Mouse (Mus musculus): ENCODE results near the gene Rmnd1. TPM values are rescaled to one million over a fixed set of nuclear protein-coding genes. Genes with fewer than 3 reads are reported as not detected.

The Rmnd1 gene
- 0.14 and 0.18 TPM in 2 replicates for polyA plus RNA-seq (2012)

DNA sequence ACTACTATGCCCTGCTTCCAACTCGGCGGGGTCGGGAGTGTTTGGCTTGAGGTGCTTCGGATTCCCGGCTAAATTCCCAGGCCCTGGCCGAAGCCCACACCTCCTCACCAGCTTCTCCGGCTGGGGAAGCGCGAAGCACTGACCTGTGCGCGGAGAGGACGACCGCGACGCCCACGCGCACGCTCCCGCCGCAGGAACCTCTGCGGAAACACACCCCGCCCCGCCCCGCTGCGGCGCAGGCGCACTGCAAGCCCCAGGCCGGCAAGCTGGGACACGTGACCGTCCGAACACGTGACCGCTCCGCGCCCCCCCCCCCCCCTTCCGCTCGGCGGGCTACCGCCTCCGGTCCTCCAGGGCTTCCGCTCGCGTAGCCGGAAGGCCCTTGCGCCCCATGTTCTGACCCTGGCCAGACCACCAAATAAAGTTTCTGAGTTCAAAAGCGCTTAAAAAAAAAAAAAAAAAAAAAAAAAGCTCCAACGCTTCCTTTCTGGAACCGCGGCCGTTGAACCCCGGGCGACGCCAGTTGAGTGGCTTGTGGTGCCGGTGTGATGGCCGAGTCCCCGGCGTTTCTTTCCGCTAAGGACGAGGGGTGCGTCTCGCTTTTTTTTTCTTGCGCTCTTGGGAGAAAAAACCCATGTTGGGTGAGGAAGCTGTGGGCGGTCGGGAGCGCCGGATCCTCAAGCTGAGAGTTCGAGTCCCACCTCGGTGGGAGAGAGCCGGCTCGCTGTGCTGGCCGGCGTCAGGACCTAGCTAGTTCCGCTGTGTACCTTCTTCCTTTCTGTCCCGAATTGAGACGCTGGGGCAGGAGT, at the start of gene Rmnd1, which contains the start of gene Armt1:
Gene Rmnd1, minus strand, starts transcription at position 266 of the 809 bp plus-strand sequence.
Gene Armt1, plus strand, starts transcription at position 345 of the 809 bp plus-strand sequence.
- H3K4me3 ChIP-seq (replicated peaks), result peak within 1 kb of the TSS; percentile 77
- peaks cover 57% of the 10 kb centered on the region for H3K4me1 ChIP-seq (ENCODE audit: control insufficient read depth)
- H3K27me3 ChIP-seq (ENCODE audit: control insufficient read depth), result no peaks in the 10 kb centered on the region
- H3K36me3 ChIP-seq (ENCODE audit: control insufficient read depth), result peaks cover 35% of the 10 kb centered on the region
- H3K9me3 ChIP-seq (ENCODE audit: control insufficient read depth, low read length), result no peaks in the 10 kb centered on the region
- no peak for TF ChIP-seq GATA1 (IDR thresholded peaks at IDR 0.05; ENCODE audit: low read length)
- TF ChIP-seq TAL1 (IDR thresholded peaks at IDR 0.05; ENCODE audit: low read length), result no peak

- TF ChIP-seq GATA1 (IDR thresholded peaks at IDR 0.05; ENCODE audit: low read length) (no peak), TAL1 (IDR thresholded peaks at IDR 0.05; ENCODE audit: low read length) (no peak)
- H3K27me3 ChIP-seq (ENCODE audit: control insufficient read depth), result no peaks in the 10 kb centered on the region
- peaks cover 2% of the 10 kb centered on the region; the same call in 1 of the 2 replicates for H3K4me1 ChIP-seq (ENCODE audit: control insufficient read depth)
- H3K36me3 ChIP-seq (ENCODE audit: control insufficient read depth), result no peaks in the 10 kb centered on the region
- H3K9me3 ChIP-seq (ENCODE audit: control insufficient read depth, low read length), result no peaks in the 10 kb centered on the region
- no peak overlapping the region for H3K4me3 ChIP-seq (replicated peaks)
These were observed 49.5 kb upstream of the Rmnd1 start for GRCm38 (mm10) chr10:4481695-4482094.

DNA sequence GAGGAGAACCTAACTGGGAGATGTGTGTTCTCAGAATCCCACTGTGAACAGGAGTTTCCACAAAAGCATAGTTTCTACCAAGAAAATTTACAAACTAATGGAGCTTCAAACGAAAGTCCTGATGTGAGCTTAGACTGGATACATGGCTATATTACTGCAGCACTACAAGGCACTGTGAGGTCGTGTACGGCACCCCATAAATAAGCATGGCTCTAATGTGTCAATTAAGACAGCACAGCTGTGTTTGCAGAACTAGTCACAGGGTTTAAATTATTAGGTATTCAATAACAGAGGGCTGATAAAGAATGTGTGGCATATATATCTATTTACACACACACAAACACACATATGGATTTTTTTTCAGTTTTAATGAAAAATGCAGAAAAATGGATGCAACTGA, 48.7 kb upstream of the Rmnd1 start:
- TF ChIP-seq TAL1 (IDR thresholded peaks at IDR 0.05; ENCODE audit: low read length), result no peak
- TF ChIP-seq GATA1 (IDR thresholded peaks at IDR 0.05; ENCODE audit: low read length), result no peak
- Histone ChIP-seq H3K4me1 (ENCODE audit: control insufficient read depth) (peaks cover 2% of the 10 kb centered on the region; the same call in 1 of the 2 replicates), H3K36me3 (ENCODE audit: control insufficient read depth) (no peaks in the 10 kb centered on the region), H3K4me3 (replicated peaks) (no peak overlapping the region), H3K9me3 (ENCODE audit: control insufficient read depth, low read length) (no peaks in the 10 kb centered on the region), H3K27me3 (ENCODE audit: control insufficient read depth) (no peaks in the 10 kb centered on the region)

DNA sequence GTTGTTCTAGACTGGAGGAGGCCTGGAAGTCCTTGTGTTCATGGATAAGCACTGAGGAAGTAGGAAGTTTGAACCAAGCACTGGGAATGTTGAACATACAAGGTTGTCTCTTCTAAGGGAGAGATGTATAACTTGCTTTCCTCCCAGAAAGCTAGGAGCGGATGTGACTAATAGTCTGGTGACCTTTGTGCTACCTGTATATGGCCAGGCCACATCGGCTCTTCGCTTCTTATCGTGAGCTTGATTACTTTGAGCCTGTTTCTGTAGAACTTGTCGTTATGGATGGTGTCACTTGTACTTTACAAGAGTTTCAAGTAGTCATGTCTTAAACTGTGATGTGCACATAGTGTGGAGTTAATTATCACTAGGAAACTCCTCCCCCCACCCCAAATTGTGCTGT, 44.4 kb upstream of the Rmnd1 start:
- no peak overlapping the region for H3K4me3 ChIP-seq (replicated peaks)
- TF ChIP-seq TAL1 (IDR thresholded peaks at IDR 0.05; ENCODE audit: low read length) (no peak), GATA1 (IDR thresholded peaks at IDR 0.05; ENCODE audit: low read length) (no peak)
- H3K27me3 ChIP-seq (ENCODE audit: control insufficient read depth), result no peaks in the 10 kb centered on the region
- no peaks in the 10 kb centered on the region for H3K9me3 ChIP-seq (ENCODE audit: control insufficient read depth, low read length)
- H3K36me3 ChIP-seq (ENCODE audit: control insufficient read depth), result no peaks in the 10 kb centered on the region
- no peaks in the 10 kb centered on the region for H3K4me1 ChIP-seq (ENCODE audit: control insufficient read depth)

GRCm38 (mm10) chr10:4475431-4475830, 43.2 kb upstream of the Rmnd1 start:
- no peak overlapping the region for H3K4me3 ChIP-seq (replicated peaks)

GRCm38 (mm10) chr10:4473591-4473993, 41.4 kb upstream of the Rmnd1 start:
- no peaks in the 10 kb centered on the region for H3K36me3 ChIP-seq (ENCODE audit: control insufficient read depth)
- H3K9me3 ChIP-seq (ENCODE audit: control insufficient read depth, low read length), result no peaks in the 10 kb centered on the region
- no peak overlapping the region for H3K4me3 ChIP-seq (replicated peaks)
- no peaks in the 10 kb centered on the region for H3K4me1 ChIP-seq (ENCODE audit: control insufficient read depth)
- TF ChIP-seq GATA1 (IDR thresholded peaks at IDR 0.05; ENCODE audit: low read length) (no peak), TAL1 (IDR thresholded peaks at IDR 0.05; ENCODE audit: low read length) (no peak)
- no peaks in the 10 kb centered on the region for H3K27me3 ChIP-seq (ENCODE audit: control insufficient read depth)

More at GRCm38 (mm10) chr10:4475431-4475830, 43.2 kb upstream of the Rmnd1 start:
- Histone ChIP-seq H3K27me3 (ENCODE audit: control insufficient read depth) (no peaks in the 10 kb centered on the region), H3K36me3 (ENCODE audit: control insufficient read depth) (no peaks in the 10 kb centered on the region), H3K4me1 (ENCODE audit: control insufficient read depth) (no peaks in the 10 kb centered on the region), H3K9me3 (ENCODE audit: control insufficient read depth, low read length) (no peaks in the 10 kb centered on the region)
- no peak for TF ChIP-seq TAL1 (IDR thresholded peaks at IDR 0.05; ENCODE audit: low read length)
- no peak for TF ChIP-seq GATA1 (IDR thresholded peaks at IDR 0.05; ENCODE audit: low read length)

- no peaks in the 10 kb centered on the region for H3K9me3 ChIP-seq (ENCODE audit: control insufficient read depth, low read length)
- TF ChIP-seq TAL1 (IDR thresholded peaks at IDR 0.05; ENCODE audit: low read length), result no peak
- TF ChIP-seq GATA1 (IDR thresholded peaks at IDR 0.05; ENCODE audit: low read length), result no peak
- no peaks in the 10 kb centered on the region for H3K36me3 ChIP-seq (ENCODE audit: control insufficient read depth)
- no peaks in the 10 kb centered on the region for H3K4me1 ChIP-seq (ENCODE audit: control insufficient read depth)
- H3K27me3 ChIP-seq (ENCODE audit: control insufficient read depth), result no peaks in the 10 kb centered on the region
- H3K4me3 ChIP-seq (replicated peaks), result no peak overlapping the region
These were observed 37.2 kb upstream of the Rmnd1 start for GRCm38 (mm10) chr10:4469406-4469805.

GRCm38 (mm10) chr10:4465799-4466198, 33.6 kb upstream of the Rmnd1 start:
- Histone ChIP-seq H3K4me3 (replicated peaks) (no peak overlapping the region), H3K4me1 (ENCODE audit: control insufficient read depth) (no peaks in the 10 kb centered on the region), H3K27me3 (ENCODE audit: control insufficient read depth) (no peaks in the 10 kb centered on the region), H3K9me3 (ENCODE audit: control insufficient read depth, low read length) (no peaks in the 10 kb centered on the region), H3K36me3 (ENCODE audit: control insufficient read depth) (no peaks in the 10 kb centered on the region)
- no peak for TF ChIP-seq GATA1 (IDR thresholded peaks at IDR 0.05; ENCODE audit: low read length)
- no peak for TF ChIP-seq TAL1 (IDR thresholded peaks at IDR 0.05; ENCODE audit: low read length)

DNA sequence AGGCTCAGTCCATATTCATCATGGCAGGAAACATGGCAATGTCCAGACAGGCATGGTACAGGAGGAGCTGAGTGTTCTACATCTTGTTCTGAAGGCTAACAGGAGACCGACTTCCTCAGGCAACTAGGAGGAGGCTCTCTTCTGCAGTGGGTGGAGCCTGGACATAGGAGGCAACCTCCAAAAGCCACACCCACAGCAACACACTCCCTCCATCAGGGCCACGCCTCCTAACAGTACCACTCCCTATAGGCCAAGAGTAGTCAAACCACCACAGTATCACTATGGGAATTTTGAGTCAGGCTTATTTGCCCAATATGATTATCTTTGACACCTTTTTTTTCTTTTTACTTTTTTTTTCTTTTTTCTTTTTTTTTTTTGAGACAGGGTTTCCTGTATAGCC, 28.0 kb upstream of the Rmnd1 start:
- Histone ChIP-seq H3K4me1 (ENCODE audit: control insufficient read depth) (peaks cover 7% of the 10 kb centered on the region), H3K36me3 (ENCODE audit: control insufficient read depth) (peaks cover 9% of the 10 kb centered on the region), H3K4me3 (replicated peaks) (no peak overlapping the region), H3K9me3 (ENCODE audit: control insufficient read depth, low read length) (peaks cover 3% of the 10 kb centered on the region; the same call in 1 of the 2 replicates), H3K27me3 (ENCODE audit: control insufficient read depth) (no peaks in the 10 kb centered on the region)
- TF ChIP-seq TAL1 (IDR thresholded peaks at IDR 0.05; ENCODE audit: low read length) (no peak), GATA1 (IDR thresholded peaks at IDR 0.05; ENCODE audit: low read length) (no peak)

All from erythroblast, embryonic 14.5 days (primary cell).